Mouse (Mus musculus) erythroblast, embryonic 14.5 days (primary cell): ENCODE results near the gene Atp6v0a2. TPM values are rescaled to one million over a fixed set of nuclear protein-coding genes. Genes with fewer than 3 reads are reported as not detected.
"Not testable (repeated sequence)": the region's sequence is repeated elsewhere in the genome, so short reads cannot be mapped to it uniquely, and the experiment has no call there.

Experiments
- H3K27me3 ChIP-seq: 2 replicates; pipeline ENCODE4 v1.6.1; 2012; ENCODE audit warnings: inconsistent platforms; ENCODE audit not compliant: control insufficient read depth
- H3K36me3 ChIP-seq: 2 replicates; pipeline ENCODE4 v1.6.1; 2012; ENCODE audit warnings: mild to moderate bottlenecking, inconsistent platforms; ENCODE audit not compliant: control insufficient read depth
- H3K4me1 ChIP-seq: 2 replicates; pipeline ENCODE4 v1.6.1; 2012; ENCODE audit warnings: inconsistent platforms; ENCODE audit not compliant: control insufficient read depth
- H3K4me3 ChIP-seq: replicated peaks from 2 replicates; pipeline ENCODE3; 2012; ENCODE audit warnings: moderate library complexity, mild to moderate bottlenecking, inconsistent platforms
- H3K9me3 ChIP-seq: 2 replicates; pipeline ENCODE4 v1.6.1; 2012; ENCODE audit warnings: low read length, inconsistent platforms, mixed read lengths; ENCODE audit not compliant: control insufficient read depth
- GATA1 ChIP-seq: IDR thresholded peaks from 2 replicates; pipeline ENCODE4 v1.6.1; 2012; ENCODE audit warnings: low read length, inconsistent platforms, mixed read lengths
- TAL1 ChIP-seq: IDR thresholded peaks from 3 replicates; pipeline ENCODE4 v1.6.1; 2012; ENCODE audit warnings: low read length, inconsistent platforms, mixed read lengths
- polyA plus RNA-seq: library from polyadenylated mRNA; stranded (reverse); fragments of >175 nt; gene quantifications from 2 replicates; pipeline ENCODE4 v1.2.3, GENCODE M21; 2012

Gene Atp6v0a2
- 0.63 and 0.65 TPM in 2 replicates for polyA plus RNA-seq

GRCm38 (mm10) chr5:124628448-124629363 lies at the start of gene Atp6v0a2:
Gene Atp6v0a2, plus strand, starts transcription at chr5:124628576.
- Histone ChIP-seq H3K36me3 (peaks cover 2% of the 10 kb centered on the region), H3K4me3 (peak within 1 kb of the TSS; percentile 97), H3K9me3 (no peaks in the 10 kb centered on the region), H3K4me1 (peaks cover 23% of the 10 kb centered on the region), H3K27me3 (no peaks in the 10 kb centered on the region)
- no peak for TF ChIP-seq GATA1
- no peak for TF ChIP-seq TAL1

- H3K9me3 ChIP-seq, result no peaks in the 10 kb centered on the region
- peaks cover 49% of the 10 kb centered on the region for H3K36me3 ChIP-seq
- peaks cover 42% of the 10 kb centered on the region for H3K4me1 ChIP-seq
- H3K27me3 ChIP-seq, result no peaks in the 10 kb centered on the region
- peak within 1 kb of the TSS; percentile 81 for H3K4me3 ChIP-seq
- TF ChIP-seq GATA1 (no peak), TAL1 (no peak)
These were observed 49.6 kb upstream of the Atp6v0a2 start, which contains the start of the genes Eif2b1 and Gtf2h3 for GRCm38 (mm10) chr5:124578633-124579317. Gene Eif2b1, minus strand, starts transcription at chr5:124579131. Gene Gtf2h3, plus strand, starts transcription at chr5:124579140.

DNA sequence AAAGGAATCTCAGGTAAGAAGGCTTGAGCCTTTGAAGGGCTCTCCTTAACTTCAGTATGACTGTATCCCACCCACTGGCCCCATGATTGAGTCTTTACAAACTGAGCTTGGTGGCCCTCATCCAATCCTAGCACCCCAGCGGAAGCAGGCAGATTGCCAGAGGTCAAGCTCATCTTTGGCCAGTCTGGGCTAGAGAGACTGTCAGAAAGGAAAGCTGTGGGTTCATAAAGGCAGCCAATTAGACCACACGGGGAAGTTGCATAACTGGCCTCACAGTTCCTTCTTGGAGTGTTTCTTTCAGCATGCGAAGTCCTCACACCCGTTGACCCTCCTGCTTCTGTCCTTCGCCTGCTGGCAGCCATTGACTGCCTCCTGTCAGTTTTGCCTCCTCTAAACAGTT lies 45.9 kb upstream of the Atp6v0a2 start:
- no peak overlapping the region for H3K4me3 ChIP-seq
- no peaks in the 10 kb centered on the region for H3K27me3 ChIP-seq
- no peaks in the 10 kb centered on the region; the same call in 1 of the 2 replicates for H3K9me3 ChIP-seq
- H3K4me1 ChIP-seq, result peaks cover 29% of the 10 kb centered on the region
- TF ChIP-seq TAL1 (no peak), GATA1 (no peak)
- H3K36me3 ChIP-seq, result peaks cover 39% of the 10 kb centered on the region

GRCm38 (mm10) chr5:124592768-124593167 lies 35.6 kb upstream of the Atp6v0a2 start:
- Histone ChIP-seq H3K27me3 (no peaks in the 10 kb centered on the region), H3K36me3 (peaks cover 75% of the 10 kb centered on the region), H3K4me3 (no peak overlapping the region), H3K4me1 (no peaks in the 10 kb centered on the region), H3K9me3 (no peaks in the 10 kb centered on the region)
- TF ChIP-seq GATA1 (no peak), TAL1 (no peak)

DNA sequence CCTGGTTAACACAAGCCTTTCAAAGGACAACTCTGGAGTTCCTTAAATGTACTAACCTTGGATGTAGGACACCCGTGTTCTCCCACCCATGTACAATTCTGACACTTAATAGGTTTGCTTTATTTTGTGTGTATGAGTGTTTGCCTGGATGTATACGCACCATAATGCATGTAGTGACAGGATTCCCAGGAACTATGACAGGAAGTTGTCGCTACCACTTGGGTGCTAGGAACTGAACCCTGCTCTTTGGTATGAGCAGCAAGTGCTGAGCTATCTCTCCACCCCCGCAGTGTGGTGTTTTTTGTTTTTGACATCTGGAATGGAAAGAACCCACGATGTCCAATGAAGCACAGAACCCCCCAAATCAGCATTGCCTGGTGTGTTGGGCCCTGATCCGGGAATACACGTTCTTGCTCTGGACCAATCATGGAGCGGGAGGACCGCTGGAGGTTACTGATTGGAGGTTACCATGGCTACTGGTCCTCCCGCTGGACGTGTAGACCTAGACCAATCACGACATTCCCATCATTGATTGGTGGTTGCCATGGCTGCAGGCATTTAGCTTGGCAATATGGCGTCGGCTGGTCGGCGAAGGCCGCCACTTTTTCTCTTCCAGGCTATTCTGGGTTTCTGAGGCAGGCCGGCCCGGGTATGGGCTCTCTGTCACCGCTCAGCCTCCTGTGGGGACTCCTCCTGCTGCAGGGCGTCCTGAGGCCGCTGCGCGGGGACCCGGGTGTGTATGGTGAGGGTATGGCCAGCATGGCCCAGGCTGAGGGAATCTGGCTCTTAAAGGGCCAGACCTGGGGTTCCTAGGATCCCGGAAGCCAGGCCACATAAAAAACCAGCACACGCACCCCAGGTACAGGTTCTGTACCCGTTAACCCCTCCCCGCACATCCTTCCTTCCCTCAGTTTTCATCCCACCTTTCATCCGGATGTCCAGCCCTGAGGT lies 29.9 kb upstream of the Atp6v0a2 start:
- Histone ChIP-seq H3K4me3 (peak overlapping the region; percentile 63), H3K9me3 (no peaks in the 10 kb centered on the region), H3K36me3 (peaks cover 34% of the 10 kb centered on the region), H3K27me3 (no peaks in the 10 kb centered on the region), H3K4me1 (peaks cover 13% of the 10 kb centered on the region)
- TF ChIP-seq TAL1 (no peak), GATA1 (no peak)

DNA sequence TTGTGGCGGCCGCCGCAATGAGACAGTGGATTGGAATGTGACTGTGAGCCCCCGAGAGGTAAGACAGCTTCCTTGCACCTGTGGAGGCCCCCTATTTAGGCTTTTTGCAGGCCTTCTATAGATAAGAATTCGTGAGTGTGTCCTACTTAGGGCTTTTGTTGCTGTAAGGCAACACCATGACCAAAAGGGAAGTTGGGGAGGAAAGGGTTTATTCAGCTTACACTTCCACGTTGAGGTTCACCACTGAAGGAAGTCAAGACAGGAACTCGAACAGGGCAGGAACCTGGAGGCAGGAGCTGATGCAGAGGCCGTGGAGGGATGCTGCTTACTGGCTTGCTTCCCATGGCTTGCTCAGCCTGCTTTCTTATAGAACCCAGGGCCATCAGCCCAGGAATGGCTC lies 28.6 kb upstream of the Atp6v0a2 start:
- H3K4me1 ChIP-seq, result peaks cover 13% of the 10 kb centered on the region

DNA sequence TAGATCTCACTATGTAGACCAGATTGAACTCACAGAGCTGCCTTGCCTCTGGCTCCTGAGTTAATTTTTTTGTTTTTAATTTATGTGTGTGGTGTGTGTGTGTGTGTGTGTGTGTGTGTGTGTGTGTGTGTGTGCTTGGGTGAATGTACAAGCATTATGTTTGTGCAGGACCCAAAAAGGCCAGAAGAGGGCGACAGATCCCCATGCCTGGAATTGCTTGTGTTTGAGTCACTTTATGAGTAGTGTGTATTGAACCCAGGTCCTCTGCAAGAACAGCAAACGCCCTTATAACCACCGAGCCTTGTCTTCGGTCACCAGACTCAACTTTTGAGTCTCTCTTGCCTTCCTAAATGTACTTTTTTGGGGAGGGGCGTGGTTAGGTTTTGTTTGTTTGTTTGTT lies 26.0 kb upstream of the Atp6v0a2 start:
- no peaks in the 10 kb centered on the region for H3K9me3 ChIP-seq
- no peaks in the 10 kb centered on the region for H3K27me3 ChIP-seq
- no peak for TF ChIP-seq GATA1
- no peak for TF ChIP-seq TAL1
- H3K36me3 ChIP-seq, result peaks cover under 1% of the 10 kb centered on the region
- no peak overlapping the region for H3K4me3 ChIP-seq
- peaks cover 13% of the 10 kb centered on the region for H3K4me1 ChIP-seq

More for the DNA sequence above, 28.6 kb upstream of the Atp6v0a2 start:
- H3K27me3 ChIP-seq, H3K9me3 ChIP-seq, H3K4me3 ChIP-seq: not testable (repeated sequence)
- peaks cover 22% of the 10 kb centered on the region for H3K36me3 ChIP-seq

DNA sequence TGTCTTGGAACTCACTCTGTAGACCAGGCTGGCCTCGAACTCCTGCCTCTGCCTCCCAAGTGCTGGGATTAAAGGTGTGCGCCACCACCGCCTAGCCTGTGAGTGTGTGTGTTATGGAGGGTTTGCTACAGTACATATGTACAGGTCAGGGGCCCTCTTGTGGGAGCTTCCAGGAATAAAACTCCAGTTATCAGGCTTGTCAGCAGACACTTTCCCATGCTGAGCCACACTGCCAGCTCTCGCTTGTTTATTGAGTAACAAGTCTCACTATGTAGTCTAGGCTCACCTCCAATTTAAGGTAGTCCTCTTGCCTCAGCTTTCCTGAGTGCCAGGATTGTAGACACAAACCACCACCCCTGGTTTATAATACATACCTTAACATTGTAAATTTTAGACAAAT lies 24.1 kb upstream of the Atp6v0a2 start:
- no peak for TF ChIP-seq TAL1
- no peak for TF ChIP-seq GATA1
- Histone ChIP-seq H3K4me3 (no peak overlapping the region), H3K27me3 (no peaks in the 10 kb centered on the region), H3K4me1 (no peaks in the 10 kb centered on the region), H3K36me3 (no peaks in the 10 kb centered on the region), H3K9me3 (no peaks in the 10 kb centered on the region)
